In the genomic region with DNA sequence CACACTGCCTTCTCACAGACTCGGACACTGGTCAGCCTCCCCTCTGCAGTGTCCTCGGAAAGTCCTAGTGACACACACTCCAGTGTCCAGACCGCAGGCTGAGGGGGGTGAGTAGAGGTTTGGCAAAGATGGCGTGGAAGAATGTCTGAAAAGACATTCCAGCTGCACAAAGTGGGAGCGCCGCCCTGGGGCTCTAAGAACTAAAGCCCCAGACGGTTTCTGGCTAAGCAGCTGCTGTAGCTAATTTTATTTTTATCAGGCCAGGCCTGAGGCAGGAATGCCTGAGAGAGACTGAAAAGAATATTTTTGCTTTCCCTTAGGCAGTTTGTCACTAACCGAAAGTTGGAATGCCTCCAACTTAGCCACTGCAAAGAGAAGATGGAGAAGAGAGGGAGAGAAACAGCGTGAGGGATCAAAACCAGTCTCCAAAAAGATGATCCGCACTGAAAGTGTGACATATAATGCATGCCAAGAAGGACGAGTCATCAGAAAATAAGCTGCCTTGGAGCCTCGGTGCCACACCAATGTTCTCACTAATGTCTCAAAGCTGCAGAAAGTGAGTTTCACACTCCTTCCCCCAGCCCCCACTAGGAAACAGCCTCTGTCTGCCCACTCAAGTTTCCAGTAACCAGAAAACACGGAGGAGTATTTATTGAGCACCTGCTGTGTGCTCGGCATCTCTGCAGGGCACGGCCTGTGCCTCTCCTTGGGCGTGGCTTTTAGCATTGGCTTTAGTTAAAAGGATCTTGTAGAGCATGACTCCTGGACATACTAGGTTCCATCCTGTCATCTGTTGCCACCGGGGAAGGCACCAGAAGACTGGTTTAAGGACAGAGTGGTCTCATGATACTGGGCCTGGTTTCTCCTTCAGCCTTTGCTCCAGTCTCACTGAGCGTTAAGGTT, we compare ENCODE assay signal across 8 mouse cellular contexts. TPM values are rescaled to one million over a fixed set of nuclear protein-coding genes. Genes with fewer than 3 reads are reported as not detected.
DNase-seq lines count a peak whose midpoint lies in the region; ATAC-seq and TF ChIP-seq lines count a peak whose summit lies in the region.

No protein-coding gene starts in this region.

- H3K9ac ChIP-seq in midbrain, embryonic 16.5 days (ENCODE audit: low read depth, low read length), result no peak overlapping the region
- H3K9ac ChIP-seq in midbrain, embryonic 11.5 days (ENCODE audit: low read length), result no peak overlapping the region
- H3K9ac ChIP-seq in liver, postnatal 0 days (replicated peaks), result no peak overlapping the region

- 48% methylated on average over 18 of the region's 18 CpGs for WGBS in midbrain, embryonic 16.5 days
- WGBS in midbrain, embryonic 11.5 days, result 73% methylated on average over 18 of the region's 18 CpGs
- WGBS in liver, postnatal 0 days (ENCODE audit: insufficient replicate concordance), result 75% methylated on average over 18 of the region's 18 CpGs

- H3K27me3 ChIP-seq in midbrain, embryonic 16.5 days (ENCODE audit: control insufficient read depth, insufficient read depth, low read depth, low read length), result no peaks in the 10 kb centered on the region
- H3K27me3 ChIP-seq in midbrain, embryonic 11.5 days (ENCODE audit: control insufficient read depth, insufficient read depth, low read length), result peaks cover 2% of the 10 kb centered on the region; the same call in 1 of the 2 replicates
- H3K27me3 ChIP-seq in liver, postnatal 0 days (ENCODE audit: insufficient read depth, low read length), result no peaks in the 10 kb centered on the region

- TF ChIP-seq CTCF in embryonic fibroblast, embryonic 13.5 days (IDR thresholded peaks at IDR 0.05; ENCODE audit: borderline replicate concordance, insufficient read depth, low read length), result no peak
- TF ChIP-seq CTCF in liver, postnatal 0 days (IDR thresholded peaks at IDR 0.05; ENCODE audit: low read depth), result no peak

- DNase-seq in midbrain, embryonic 11.5 days (ENCODE audit: low spot score, missing footprints), result no peak
- DNase-seq in heart, adult 9 months (ENCODE audit: low spot score in 2 of 2), result peak; percentile 74 to 79
- peak; percentile 30 to 34 for DNase-seq in layer of hippocampus, adult 8-10 months (ENCODE audit: low spot score in 2 of 2)
- no peak for DNase-seq in liver, postnatal 0 days
- DNase-seq in urinary bladder, adult 18-20 months (ENCODE audit: low spot score in 2 of 2), result no peak

- no peak overlapping the region for H3K4me3 ChIP-seq in midbrain, embryonic 16.5 days (ENCODE audit: low read depth, low read length)
- H3K4me3 ChIP-seq in midbrain, embryonic 11.5 days (ENCODE audit: low read depth, low read length), result no peak overlapping the region
- H3K4me3 ChIP-seq in embryonic fibroblast, embryonic 13.5 days (ENCODE audit: insufficient read depth, low read length), result no peak overlapping the region
- H3K4me3 ChIP-seq in liver, postnatal 0 days (ENCODE audit: low read depth, low read length), result no peak overlapping the region

- H3K4me1 ChIP-seq in midbrain, embryonic 16.5 days (ENCODE audit: control insufficient read depth, insufficient read depth, low read length), result no peaks in the 10 kb centered on the region
- H3K4me1 ChIP-seq in midbrain, embryonic 11.5 days (ENCODE audit: control insufficient read depth, insufficient read depth, low read length), result peaks cover 8% of the 10 kb centered on the region; the same call in 1 of the 2 replicates
- H3K4me1 ChIP-seq in embryonic fibroblast, embryonic 13.5 days (ENCODE audit: control insufficient read depth, insufficient read depth, low read length), result peaks cover 6% of the 10 kb centered on the region; the same call in 1 of the 2 replicates
- H3K4me1 ChIP-seq in liver, postnatal 0 days (ENCODE audit: insufficient read depth), result no peaks in the 10 kb centered on the region

- H3K27ac ChIP-seq in midbrain, embryonic 16.5 days (ENCODE audit: low read length), result no peak overlapping the region; the same call in 1 of the 2 replicates
- no peak overlapping the region for H3K27ac ChIP-seq in midbrain, embryonic 11.5 days (ENCODE audit: low read depth, low read length)
- H3K27ac ChIP-seq in embryonic fibroblast, embryonic 13.5 days (ENCODE audit: insufficient read depth, low read length), result peak overlapping the region; percentile 27
- H3K27ac ChIP-seq in liver, postnatal 0 days (ENCODE audit: low read depth), result no peak overlapping the region

- no peaks in the 10 kb centered on the region for H3K9me3 ChIP-seq in midbrain, embryonic 16.5 days (replicated peaks; ENCODE audit: control insufficient read depth, low read length, poor library complexity, severe bottlenecking)
- no peaks in the 10 kb centered on the region for H3K9me3 ChIP-seq in midbrain, embryonic 11.5 days (ENCODE audit: control insufficient read depth, low read length)
- H3K9me3 ChIP-seq in liver, postnatal 0 days (ENCODE audit: low read length), result no peaks in the 10 kb centered on the region

- no peak for TF ChIP-seq EP300 in liver, postnatal 0 days (IDR thresholded peaks at IDR 0.05; ENCODE audit: low read depth)

- no peak for TF ChIP-seq POLR2A in embryonic fibroblast, embryonic 13.5 days (IDR thresholded peaks at IDR 0.05; ENCODE audit: low read depth, low read length)

- no peak overlapping the region for H3K4me2 ChIP-seq in midbrain, embryonic 16.5 days (ENCODE audit: low read length)
- H3K4me2 ChIP-seq in midbrain, embryonic 11.5 days, result no peak overlapping the region
- H3K4me2 ChIP-seq in liver, postnatal 0 days (ENCODE audit: low read depth, low read length), result no peak overlapping the region

- peak; percentile 52; the same call in 1 of the 2 replicates for ATAC-seq in midbrain, embryonic 16.5 days
- ATAC-seq in midbrain, embryonic 11.5 days (ENCODE audit: low FRiP score), result no peak
- ATAC-seq in megakaryocyte-erythroid progenitor cell, adult 5-6 weeks (replicated peaks; ENCODE audit: low FRiP score, low TSS enrichment, poor library complexity, severe bottlenecking), result 0 out of 2 replicates have a peak, but pooled peaks have one; percentile 30
- ATAC-seq in liver, postnatal 0 days, result no peak

- no peaks in the 10 kb centered on the region for H3K36me3 ChIP-seq in midbrain, embryonic 16.5 days (ENCODE audit: control insufficient read depth, insufficient read depth, low read length)
- H3K36me3 ChIP-seq in midbrain, embryonic 11.5 days (ENCODE audit: control insufficient read depth, insufficient read depth, low read length), result no peaks in the 10 kb centered on the region
- no peaks in the 10 kb centered on the region for H3K36me3 ChIP-seq in liver, postnatal 0 days (replicated peaks; ENCODE audit: insufficient read depth, low read length)

RNA-seq across cellular contexts. Expression of gene Rftn2, which starts 24.5 kb away (rescaled TPM):
- 7.9 and 10.6 TPM in 2 replicates for polyA plus RNA-seq in midbrain, embryonic 16.5 days (2015; fragmentation: Nextera tagmentation; extraction: Ambion mirVana)
- polyA plus RNA-seq in midbrain, embryonic 11.5 days (2014; fragmentation: Nextera tagmentation; extraction: Ambion mirVana), result 6.4 and 7.3 TPM in 2 replicates
- 10.4 and 14.3 TPM in 2 replicates for polyA plus RNA-seq in embryonic fibroblast, embryonic 13.5 days (2011; ENCODE audit: insufficient read length, low read depth, missing spikeins)
- 10 to 100 TPM; 32.0 to 37.6 (median 32.9) TPM for total RNA-seq in layer of hippocampus, adult 8-10 months (2022)
- 0.26 TPM in 1 of 2 replicates, not detected in the other for total RNA-seq in megakaryocyte-erythroid progenitor cell, adult 5-6 weeks (2014; fragmentation: Nextera tagmentation)
- total RNA-seq in megakaryocyte-erythroid progenitor cell, adult 5-6 weeks (2017), result 0.11 TPM in 1 of 2 replicates, not detected in the other
- 0.41 and 0.52 TPM in 2 replicates for polyA plus RNA-seq in liver, postnatal 0 days (2015; fragmentation: Nextera tagmentation; extraction: Ambion mirVana)

RNA-seq across cellular contexts. Expression of gene Mars2, which starts 34.9 kb away (rescaled TPM):
- 3.7 and 4.0 TPM in 2 replicates for polyA plus RNA-seq in midbrain, embryonic 16.5 days (2015; fragmentation: Nextera tagmentation; extraction: Ambion mirVana)
- polyA plus RNA-seq in midbrain, embryonic 11.5 days (2014; fragmentation: Nextera tagmentation; extraction: Ambion mirVana), result 2.8 and 2.9 TPM in 2 replicates
- 3.4 and 3.5 TPM in 2 replicates for polyA plus RNA-seq in embryonic fibroblast, embryonic 13.5 days (2011; ENCODE audit: insufficient read length, low read depth, missing spikeins)
- total RNA-seq in layer of hippocampus, adult 8-10 months (2022), result 1 to 10 TPM; 8.3 to 9.0 (median 8.6) TPM
- total RNA-seq in megakaryocyte-erythroid progenitor cell, adult 5-6 weeks (2014; fragmentation: Nextera tagmentation), result 8.8 and 11.1 TPM in 2 replicates
- total RNA-seq in megakaryocyte-erythroid progenitor cell, adult 5-6 weeks (2017), result 11.4 and 12.2 TPM in 2 replicates
- polyA plus RNA-seq in liver, postnatal 0 days (2015; fragmentation: Nextera tagmentation; extraction: Ambion mirVana), result 1.2 TPM in 2 replicates

Comparison
In these comparisons a context has a peak if more than half of its experiments do, and no peak if none do; other contexts are left out.
1. ATAC-seq: peak in midbrain, embryonic 16.5 days (single experiment) and megakaryocyte-erythroid progenitor cell, adult 5-6 weeks (single experiment); none in midbrain, embryonic 11.5 days (single experiment) and liver, postnatal 0 days (single experiment).
2. DNase-seq: peak in heart, adult 9 months (2 of 2) and layer of hippocampus, adult 8-10 months (2 of 2); none in midbrain, embryonic 11.5 days (single experiment), liver, postnatal 0 days (single experiment) and urinary bladder, adult 18-20 months (0 of 2).